Mouse (Mus musculus) ZHBTc4 (cell line): Measurements from ENCODE around the gene Vmn1r167.
"Not testable (repeated sequence)": the region's sequence is repeated elsewhere in the genome, so short reads cannot be mapped to it uniquely, and the experiment has no call there.

ENCODE experiments used
- DNase-seq: peaks from one replicate; pipeline ENCODE4 v3.0.0-alpha.2; 2011; ENCODE audit warnings: low read depth, low spot score

Gene Vmn1r167

GRCm38 (mm10) chr7:23507106-23507505 lies at the start of gene Vmn1r167:
Vmn1r167 (minus strand) TSS chr7:23507206.
- not testable (repeated sequence) for DNase-seq

GRCm38 (mm10) chr7:23539432-23539831 lies 32.4 kb upstream of the Vmn1r167 start, which contains the start of gene Vmn1r168:
Vmn1r168 (plus strand) TSS chr7:23539732.
- not testable (repeated sequence) for DNase-seq

GRCm38 (mm10) chr7:23472886-23473285 lies 34.1 kb downstream of the Vmn1r167 start:
- DNase-seq = peak; percentile 38

GRCm38 (mm10) chr7:23470832-23471231 lies 36.2 kb downstream of the Vmn1r167 start:
- peak; percentile 76 for DNase-seq

- peak; percentile 91 for DNase-seq
Measured at GRCm38 (mm10) chr7:23470201-23470600, 36.8 kb downstream of the Vmn1r167 start.
